Mouse (Mus musculus) mesoderm, embryonic 11.5 days (tissue): ENCODE data around the gene Ccdc83.
A peak's percentile ranks its signal among the peaks of the same experiment; 100 is the strongest.

Experiments used
- DNase-seq: peaks from one replicate; pipeline ENCODE4 v3.0.0-alpha.2; 2012; ENCODE audit warnings: low read depth, low spot score

Ccdc83 gene

GRCm38 (mm10) chr7:90261902-90262599 lies 3.5 kb downstream of the Ccdc83 start:
- no peak for DNase-seq

- DNase-seq, result no peak
These were observed 5.7 kb downstream of the Ccdc83 start for GRCm38 (mm10) chr7:90259899-90260298.

GRCm38 (mm10) chr7:90258701-90259100 lies 6.9 kb downstream of the Ccdc83 start:
- DNase-seq, result no peak

- no peak for DNase-seq
These were observed 12.6 kb downstream of the Ccdc83 start for GRCm38 (mm10) chr7:90252946-90253345.

GRCm38 (mm10) chr7:90243643-90244042 lies 21.9 kb downstream of the Ccdc83 start:
- no peak for DNase-seq

- DNase-seq, result no peak
These were observed 22.4 kb downstream of the Ccdc83 start for GRCm38 (mm10) chr7:90243151-90243550.

GRCm38 (mm10) chr7:90236289-90236905 lies 29.2 kb downstream of the Ccdc83 start:
- DNase-seq, result no peak

- no peak for DNase-seq
These were observed 31.7 kb downstream of the Ccdc83 start for GRCm38 (mm10) chr7:90233921-90234320.

GRCm38 (mm10) chr7:90231431-90231830 lies 34.1 kb downstream of the Ccdc83 start:
- DNase-seq, result no peak

- peak; percentile 54 for DNase-seq
These were observed 36.7 kb downstream of the Ccdc83 start for GRCm38 (mm10) chr7:90228884-90229283.

- DNase-seq, result no peak
These were observed 37.5 kb downstream of the Ccdc83 start for GRCm38 (mm10) chr7:90228075-90228474.

GRCm38 (mm10) chr7:90221487-90221886 lies 44.1 kb downstream of the Ccdc83 start:
- no peak for DNase-seq

GRCm38 (mm10) chr7:90218122-90218521 lies 47.5 kb downstream of the Ccdc83 start:
- DNase-seq, result no peak

- DNase-seq, result no peak
These were observed 49.1 kb downstream of the Ccdc83 start for GRCm38 (mm10) chr7:90216511-90216910.

GRCm38 (mm10) chr7:90210947-90211346 lies 54.6 kb downstream of the Ccdc83 start:
- no peak for DNase-seq

GRCm38 (mm10) chr7:90210116-90210515 lies 55.5 kb downstream of the Ccdc83 start:
- no peak for DNase-seq

GRCm38 (mm10) chr7:90203914-90204313 lies 61.7 kb downstream of the Ccdc83 start:
- DNase-seq, result no peak

GRCm38 (mm10) chr7:90201877-90202465 lies 63.6 kb downstream of the Ccdc83 start:
- DNase-seq, result no peak

- DNase-seq, result no peak
These were observed 65.3 kb downstream of the Ccdc83 start for GRCm38 (mm10) chr7:90200251-90200650.

GRCm38 (mm10) chr7:90180635-90181034 lies 84.9 kb downstream of the Ccdc83 start:
- DNase-seq, result no peak

- no peak for DNase-seq
These were observed 90.0 kb downstream of the Ccdc83 start for GRCm38 (mm10) chr7:90175576-90175975.
